Mouse (Mus musculus) left cerebral cortex, postnatal 25 days (tissue): ENCODE data around the gene Tmem205. TPM values are rescaled to one million over a fixed set of nuclear protein-coding genes. Genes with fewer than 3 reads are reported as not detected.

Source experiments
- DNase-seq, 2 experiments: peaks; one replicate each; pipeline ENCODE4 v3.0.0; 2022; ENCODE audit warnings: low spot score in 2 of 2, mixed read lengths in 1 of 2
- intact Hi-C: fragments of 180-260 bp; cut with DNase I; formaldehyde crosslinking; loops from one replicate; pipeline ENCODE4 v1.15.1; 2025
- total RNA-seq, 2 experiments: library from RNA; stranded (reverse); gene quantifications; 2 replicates each; pipeline ENCODE4 v1.2.3; 2021

Gene Tmem205
- total RNA-seq, 2 experiments from 2014 or later, result 31.5 to 39.3 TPM

- DNase-seq, result no peak
- intact Hi-C loops, result no loop called here
Measured at GRCm38 (mm10) chr9:21948146-21948545, 20.8 kb upstream of the Tmem205 start.

GRCm38 (mm10) chr9:21947540-21948130 lies 20.3 kb upstream of the Tmem205 start:
- no peak for DNase-seq
- intact Hi-C loops, result no loop called here

- DNase-seq, result no peak
- intact Hi-C loops, result no loop called here
Measured at GRCm38 (mm10) chr9:21944267-21944666, 16.9 kb upstream of the Tmem205 start.

- intact Hi-C loops, result no loop called here
- DNase-seq, result no peak
Measured at GRCm38 (mm10) chr9:21943638-21944037, 16.3 kb upstream of the Tmem205 start.

GRCm38 (mm10) chr9:21943046-21943445 lies 15.7 kb upstream of the Tmem205 start:
- DNase-seq, result no peak

GRCm38 (mm10) chr9:21938234-21938855 lies 11.0 kb upstream of the Tmem205 start:
- intact Hi-C loops, result loop anchor here (2.0 kb wide), 1 partner anchor 14 kb away; no protein-coding TSS in a partner anchor

More at GRCm38 (mm10) chr9:21943046-21943445, 15.7 kb upstream of the Tmem205 start:
- intact Hi-C loops, result no loop called here

GRCm38 (mm10) chr9:21937711-21938175 lies 10.4 kb upstream of the Tmem205 start:
- DNase-seq, result peak in 1 of 2 experiments; percentile 73
- intact Hi-C loops, result loop anchor here (2.0 kb wide), 1 partner anchor 15 kb away; no protein-coding TSS in a partner anchor

More at GRCm38 (mm10) chr9:21938234-21938855, 11.0 kb upstream of the Tmem205 start:
- no peak for DNase-seq

GRCm38 (mm10) chr9:21936692-21937570 lies 9.6 kb upstream of the Tmem205 start, which contains the start of gene Plppr2:
Gene Plppr2 (plus strand): TSS chr9:21937033.
- intact Hi-C loops, result no loop called here

GRCm38 (mm10) chr9:21935466-21936131 lies 8.2 kb upstream of the Tmem205 start:
- no peak for DNase-seq
- intact Hi-C loops, result no loop called here

More at GRCm38 (mm10) chr9:21936692-21937570, 9.6 kb upstream of the Tmem205 start, which contains the start of gene Plppr2:
- DNase-seq, result peak; percentile 95 to 99

GRCm38 (mm10) chr9:21934021-21934420 lies 6.7 kb upstream of the Tmem205 start:
- intact Hi-C loops, result no loop called here
- DNase-seq, result no peak

- no peak for DNase-seq
- intact Hi-C loops, result no loop called here
Measured at GRCm38 (mm10) chr9:21932445-21933137, 5.2 kb upstream of the Tmem205 start.

- intact Hi-C loops, result no loop called here
- DNase-seq, result no peak
Measured at GRCm38 (mm10) chr9:21932006-21932405, 4.7 kb upstream of the Tmem205 start.

- intact Hi-C loops, result no loop called here
- DNase-seq, result no peak
Measured at GRCm38 (mm10) chr9:21929208-21929607, 1.9 kb upstream of the Tmem205 start.

GRCm38 (mm10) chr9:21926784-21927183 lies 572 bp downstream of the Tmem205 start:
- intact Hi-C loops, result no loop called here
- no peak for DNase-seq

GRCm38 (mm10) chr9:21926155-21926554 lies 1.2 kb downstream of the Tmem205 start:
- intact Hi-C loops, result no loop called here
- no peak for DNase-seq

- intact Hi-C loops, result no loop called here
Measured at GRCm38 (mm10) chr9:21925506-21925905, 1.9 kb downstream of the Tmem205 start.

GRCm38 (mm10) chr9:21925034-21925433 lies 2.3 kb downstream of the Tmem205 start:
- DNase-seq, result no peak
- intact Hi-C loops, result no loop called here

More at GRCm38 (mm10) chr9:21925506-21925905, 1.9 kb downstream of the Tmem205 start:
- DNase-seq, result no peak

- intact Hi-C loops, result no loop called here
Measured at GRCm38 (mm10) chr9:21924099-21924493, 3.3 kb downstream of the Tmem205 start.

More at GRCm38 (mm10) chr9:21924099-21924493, 3.3 kb downstream of the Tmem205 start:
- peak in 1 of 2 experiments; percentile 38 for DNase-seq
